Mouse (Mus musculus): ENCODE data around the gene Nes. TPM values are rescaled to one million over a fixed set of nuclear protein-coding genes. Genes with fewer than 3 reads are reported as not detected.

Gene Nes
- total RNA-seq (2017) = 0.09 TPM in 1 of 2 replicates, not detected in the other

- ATAC-seq (replicated peaks; ENCODE audit: low read depth, poor library complexity, severe bottlenecking) = peak; percentile 51
These were observed at the start of gene Nes for GRCm38 (mm10) chr3:87970939-87971488. TSS of gene Nes (plus strand) at chr3:87971078.

- no peak for ATAC-seq (replicated peaks; ENCODE audit: low read depth, poor library complexity, severe bottlenecking)
These were observed 45.9 kb upstream of the Nes start for GRCm38 (mm10) chr3:87924996-87925395.

DNA sequence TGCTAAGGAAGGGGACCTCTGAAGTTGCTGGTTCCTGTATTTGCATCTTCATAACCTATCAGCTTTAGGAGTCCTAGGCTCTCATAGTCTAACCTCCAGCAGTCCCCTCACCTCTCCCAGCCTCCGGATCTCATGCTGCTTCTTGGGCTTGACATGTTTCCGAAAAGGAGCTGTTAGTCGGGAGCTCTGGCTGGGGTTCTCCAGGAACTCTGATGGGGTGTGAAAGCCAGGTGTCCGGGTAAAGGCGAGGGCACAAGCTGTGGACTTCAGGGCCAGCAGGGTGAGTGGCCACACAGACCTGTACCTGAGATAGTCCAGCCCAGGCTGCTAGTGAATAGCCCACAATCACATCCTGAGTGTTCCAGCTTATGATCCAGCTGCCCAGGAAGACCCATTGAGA is 43.4 kb upstream of the Nes start:
- ATAC-seq (replicated peaks; ENCODE audit: low read depth, poor library complexity, severe bottlenecking) = no peak

GRCm38 (mm10) chr3:87929341-87930077 is 41.4 kb upstream of the Nes start:
- ATAC-seq (replicated peaks; ENCODE audit: low read depth, poor library complexity, severe bottlenecking) = peak; percentile 28

DNA sequence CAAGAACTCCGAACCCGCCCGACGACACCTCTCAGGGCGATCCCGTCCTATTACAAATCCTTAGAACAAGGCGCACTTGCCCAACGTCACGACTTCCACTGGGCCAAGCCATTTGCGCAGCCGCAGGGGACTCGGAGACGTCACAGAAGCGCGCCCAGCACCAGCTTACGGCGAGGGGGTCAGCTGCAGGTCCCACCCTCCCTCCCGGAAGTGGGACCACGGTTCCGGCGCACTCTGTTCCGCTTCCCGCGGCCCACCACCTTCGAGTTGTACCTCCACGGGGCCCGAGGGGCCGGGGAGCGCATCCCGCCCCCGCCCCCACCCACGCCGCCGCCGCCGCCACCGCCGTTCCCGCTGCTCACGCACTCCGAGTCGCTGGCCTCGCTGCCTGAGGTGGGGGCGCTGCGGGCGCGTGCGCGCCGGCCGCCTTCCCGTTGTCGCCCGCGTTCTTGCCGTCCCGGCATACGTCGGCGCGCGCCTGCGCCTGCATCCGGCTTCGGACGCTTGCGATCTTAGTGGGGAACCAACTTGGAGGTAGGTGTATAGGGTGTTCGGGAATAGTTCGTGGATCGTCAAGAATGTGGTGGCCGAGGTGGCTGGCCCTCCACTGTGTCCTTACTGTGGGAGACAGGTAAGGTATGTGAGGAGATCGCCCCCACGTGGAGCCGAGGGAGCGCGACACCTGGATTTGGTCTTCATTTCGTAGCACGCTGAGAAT is 40.6 kb upstream of the Nes start, which contains the start of the genes Isg20l2 and Rrnad1:
Gene Isg20l2, plus strand, starts transcription at position 237 of the 718 bp plus-strand sequence.
Gene Rrnad1, minus strand, starts transcription at position 640 of the 718 bp plus-strand sequence.
- peak; percentile 96 for ATAC-seq (replicated peaks; ENCODE audit: low read depth, poor library complexity, severe bottlenecking)

GRCm38 (mm10) chr3:87934026-87934425 is 36.9 kb upstream of the Nes start:
- no peak for ATAC-seq (replicated peaks; ENCODE audit: low read depth, poor library complexity, severe bottlenecking)

DNA sequence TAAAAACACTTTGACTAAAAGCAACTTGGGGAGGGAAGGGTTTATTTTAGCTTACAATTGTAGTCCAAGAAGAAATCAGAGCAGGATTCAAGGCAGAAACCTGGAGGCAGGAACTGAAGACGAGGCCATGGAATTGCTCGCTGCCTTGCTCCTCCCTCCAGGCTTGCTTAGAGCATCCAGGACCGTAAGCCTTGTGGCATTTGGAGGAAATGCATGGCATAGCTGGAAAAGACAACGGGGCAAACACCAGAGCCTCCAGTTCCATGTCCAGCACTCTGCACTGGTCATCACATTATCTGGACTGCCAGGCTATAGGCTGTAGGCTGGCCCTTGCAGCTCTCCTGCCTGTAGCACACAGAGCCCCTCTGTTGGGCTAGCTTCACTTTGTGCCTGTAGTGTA is 36.4 kb upstream of the Nes start:
- ATAC-seq (replicated peaks; ENCODE audit: low read depth, poor library complexity, severe bottlenecking) = no peak

DNA sequence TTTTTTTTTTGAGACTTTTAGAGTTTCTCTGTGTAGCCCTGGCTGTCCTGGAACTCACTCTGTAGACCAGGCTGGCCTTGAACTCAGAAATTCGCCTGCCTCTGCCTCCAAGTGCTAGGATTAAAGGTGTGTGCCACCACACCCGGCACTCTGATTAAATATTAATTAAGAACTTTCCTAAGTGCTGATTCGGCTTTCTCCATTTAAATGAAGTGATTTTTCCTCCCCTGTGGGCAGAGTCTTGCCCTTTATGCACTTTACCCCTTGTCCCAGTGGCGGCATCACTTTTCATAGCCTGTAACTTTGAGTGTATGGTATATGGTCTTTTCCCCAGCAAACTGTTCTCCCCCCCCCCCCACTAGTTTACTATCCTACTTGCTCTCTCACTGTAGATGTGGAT is 35.7 kb upstream of the Nes start:
- ATAC-seq (replicated peaks; ENCODE audit: low read depth, poor library complexity, severe bottlenecking) = no peak

DNA sequence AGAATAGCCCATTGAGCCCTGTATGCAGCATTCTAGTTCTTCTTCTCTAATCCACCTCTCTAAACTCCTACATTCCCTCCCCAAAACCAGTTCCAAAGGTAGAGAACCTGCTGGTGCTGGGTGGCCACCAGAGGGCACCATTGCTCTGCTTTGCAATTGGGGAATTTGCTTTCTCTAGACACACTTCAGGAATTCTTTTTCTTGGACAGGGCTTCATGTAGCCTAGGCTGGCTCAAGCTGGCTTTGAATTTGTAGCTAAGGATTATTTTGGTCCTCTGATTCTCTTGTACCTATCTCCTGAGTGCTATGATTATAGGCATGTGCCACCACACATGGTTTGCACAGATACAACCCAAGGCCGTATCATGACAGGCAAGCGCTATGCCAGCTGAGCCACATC is 35.1 kb upstream of the Nes start:
- peak; percentile 78 for ATAC-seq (replicated peaks; ENCODE audit: low read depth, poor library complexity, severe bottlenecking)

DNA sequence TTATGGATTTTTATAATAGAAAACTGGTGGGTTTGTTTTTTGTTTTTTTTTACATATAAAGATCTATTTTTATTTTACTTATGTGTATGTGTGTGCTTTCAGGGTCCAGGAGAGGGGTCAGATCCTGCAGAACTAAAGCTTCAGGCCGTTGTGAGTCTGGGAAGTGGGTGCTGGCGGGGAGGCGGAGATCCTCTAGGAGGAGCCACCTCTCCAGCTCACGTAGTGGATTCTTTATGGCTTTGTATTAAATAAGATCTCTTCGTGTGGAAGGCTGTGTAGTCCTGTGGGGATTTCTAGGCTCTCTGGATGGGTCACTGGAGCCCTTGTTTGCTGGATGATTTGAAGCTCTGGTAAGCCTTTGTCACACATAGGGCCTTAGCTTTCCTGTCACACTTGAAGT is 30.3 kb upstream of the Nes start:
- no peak for ATAC-seq (replicated peaks; ENCODE audit: low read depth, poor library complexity, severe bottlenecking)

- ATAC-seq (replicated peaks; ENCODE audit: low read depth, poor library complexity, severe bottlenecking) = no peak
These were observed 28.4 kb upstream of the Nes start for GRCm38 (mm10) chr3:87942471-87942870.

DNA sequence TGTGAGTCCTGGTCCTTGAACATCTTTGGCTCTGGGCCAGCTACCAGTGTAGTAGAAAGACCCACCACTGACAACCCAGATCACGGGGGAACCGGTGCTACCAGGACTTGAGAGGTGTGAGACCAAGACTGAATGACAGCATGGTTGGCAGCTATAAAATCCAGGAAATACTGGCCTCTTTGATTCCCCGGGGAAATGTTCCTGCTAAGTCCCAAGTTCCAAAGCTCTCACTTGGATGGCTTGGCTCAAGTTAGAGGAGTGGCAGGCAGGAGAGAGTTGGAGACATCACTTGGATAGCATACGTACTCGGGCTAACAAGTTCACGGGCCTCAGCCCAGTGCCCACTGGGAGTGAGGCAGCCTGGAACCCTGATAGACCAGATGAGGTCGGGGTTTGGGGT is 27.3 kb upstream of the Nes start:
- no peak for ATAC-seq (replicated peaks; ENCODE audit: low read depth, poor library complexity, severe bottlenecking)

- no peak for ATAC-seq (replicated peaks; ENCODE audit: low read depth, poor library complexity, severe bottlenecking)
These were observed 25.9 kb upstream of the Nes start for GRCm38 (mm10) chr3:87944838-87945600.

GRCm38 (mm10) chr3:87945781-87946540 is 24.9 kb upstream of the Nes start:
- ATAC-seq (replicated peaks; ENCODE audit: low read depth, poor library complexity, severe bottlenecking) = no peak

GRCm38 (mm10) chr3:87946541-87946860 is 24.4 kb upstream of the Nes start:
- ATAC-seq (replicated peaks; ENCODE audit: low read depth, poor library complexity, severe bottlenecking) = no peak

- ATAC-seq (replicated peaks; ENCODE audit: low read depth, poor library complexity, severe bottlenecking) = no peak
These were observed 23.6 kb upstream of the Nes start for GRCm38 (mm10) chr3:87947056-87947810.

DNA sequence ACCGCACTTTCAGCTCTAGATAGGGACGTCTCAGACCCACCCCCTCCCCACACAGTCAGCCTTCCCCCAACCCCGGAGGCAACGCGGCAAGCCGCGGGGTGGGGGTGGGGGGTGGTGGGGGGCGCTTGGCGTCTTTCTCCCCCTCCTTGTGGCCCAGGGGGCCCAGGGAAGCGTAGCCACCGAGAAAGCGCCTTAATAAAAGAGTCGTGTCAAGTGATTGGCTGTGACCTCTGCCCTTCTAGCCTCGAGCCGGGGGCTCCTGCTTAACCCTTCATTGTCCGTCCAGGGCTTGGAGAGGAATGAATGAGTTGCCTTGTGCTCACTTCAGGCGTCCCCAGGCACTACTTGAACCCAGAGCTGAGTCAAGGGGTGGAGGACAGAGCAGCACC is 23.1 kb upstream of the Nes start:
- ATAC-seq (replicated peaks; ENCODE audit: low read depth, poor library complexity, severe bottlenecking) = no peak

DNA sequence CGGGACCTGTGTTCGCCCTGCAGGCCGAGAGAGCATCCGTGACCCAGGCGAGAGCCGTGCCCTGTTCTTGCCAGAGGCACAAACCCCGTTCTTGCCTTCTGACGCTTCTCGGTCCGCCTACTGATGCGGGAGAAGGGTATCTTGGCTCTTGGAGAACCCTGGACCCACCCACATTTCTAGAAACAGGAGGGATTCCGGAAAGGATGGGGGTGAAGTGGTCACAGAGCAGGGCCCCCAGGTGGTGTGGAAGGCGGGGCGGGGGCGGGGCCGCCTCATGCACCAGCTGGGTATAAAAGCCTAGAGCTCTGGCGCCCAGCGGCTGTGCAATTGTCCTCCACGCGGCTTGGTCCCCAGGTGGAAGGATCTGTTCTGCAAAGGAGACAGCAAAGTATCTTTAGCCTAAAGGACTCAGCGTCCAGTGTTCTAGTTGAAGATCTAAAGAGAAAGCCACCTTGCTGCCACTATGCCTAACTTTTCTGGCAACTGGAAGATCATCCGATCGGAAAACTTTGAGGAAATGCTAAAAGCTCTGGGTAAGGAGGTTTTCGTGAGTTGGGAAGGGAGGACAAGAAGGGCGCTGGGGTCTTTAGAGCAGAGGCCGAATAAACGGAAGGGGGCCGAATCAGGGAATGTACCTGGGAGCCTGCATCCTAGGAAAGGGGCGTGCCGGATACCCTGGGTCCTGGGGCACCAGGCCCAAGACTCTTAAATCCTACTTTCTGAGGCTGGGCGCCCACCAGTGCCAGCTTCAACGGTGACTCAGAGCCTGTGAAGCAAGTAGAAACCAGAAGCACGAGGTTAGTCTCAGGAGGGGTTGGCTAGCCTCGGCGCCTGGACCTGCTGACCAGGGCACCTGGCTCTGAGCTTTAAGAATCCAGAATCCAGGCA is 22.3 kb upstream of the Nes start, which contains the start of gene Crabp2:
Gene Crabp2, plus strand, starts transcription at position 289 of the 888 bp plus-strand sequence.
- ATAC-seq (replicated peaks; ENCODE audit: low read depth, poor library complexity, severe bottlenecking) = peak; percentile 29

All from common myeloid progenitor, adult 5-6 weeks (primary cell).